Mouse (Mus musculus) olfactory bulb, adult 2 months (tissue): ENCODE measurements around the gene Rubcnl.

Experiments
- CTCF ChIP-seq: fragments of 200-500 bp; IDR thresholded peaks from 2 replicates; pipeline ENCODE4 v1.5.1; 2012; ENCODE audit warnings: low read depth, mild to moderate bottlenecking, low read length, moderate library complexity; ENCODE audit not compliant: insufficient read depth
- POLR2A ChIP-seq: fragments of 200-500 bp; IDR thresholded peaks from 2 replicates; pipeline ENCODE4 v1.6.1; 2012; ENCODE audit warnings: mild to moderate bottlenecking, low read depth, low read length, moderate library complexity; ENCODE audit not compliant: insufficient read depth

GRCm38 (mm10) chr14:75032742-75033141 lies 16.9 kb downstream of the Rubcnl start:
- TF ChIP-seq POLR2A (no peak), CTCF (no peak)
